Mouse (Mus musculus): ENCODE measurements around the gene Gm21293. TPM values are rescaled to one million over a fixed set of nuclear protein-coding genes. Genes with fewer than 3 reads are reported as not detected.
"Not testable (repeated sequence)": the region's sequence is repeated elsewhere in the genome, so short reads cannot be mapped to it uniquely, and the experiment has no call there.

The Gm21293 gene
- polyA plus RNA-seq (2015; fragmentation: Nextera tagmentation; extraction: Ambion mirVana): not detected in 2 replicates

GRCm38 (mm10) chr10:104142687-104143086, at the start of gene Gm21293:
TSS of gene Gm21293 (plus strand) at chr10:104142987.
- H3K36me3 ChIP-seq; H3K27me3 ChIP-seq (replicated peaks); H3K9ac ChIP-seq; H3K4me3 ChIP-seq (replicated peaks); H3K4me2 ChIP-seq (replicated peaks); ATAC-seq; H3K9me3 ChIP-seq; H3K4me1 ChIP-seq (replicated peaks); H3K27ac ChIP-seq: not testable (repeated sequence)
- WGBS: no CpG with 5 or more reads among the region's 3 CpGs

GRCm38 (mm10) chr10:104110044-104110443, 32.7 kb upstream of the Gm21293 start:
- Histone ChIP-seq H3K27ac (no peak overlapping the region), H3K4me3 (replicated peaks) (no peak overlapping the region), H3K4me2 (replicated peaks) (no peak overlapping the region), H3K4me1 (replicated peaks) (no peaks in the 10 kb centered on the region), H3K9me3 (no peaks in the 10 kb centered on the region), H3K9ac (no peak overlapping the region), H3K27me3 (replicated peaks) (no peaks in the 10 kb centered on the region), H3K36me3 (no peaks in the 10 kb centered on the region)
- WGBS: 52% methylated on average over 3 of the region's 3 CpGs
- ATAC-seq: no peak

- WGBS: 74% methylated on average over 2 of the region's 2 CpGs
- Histone ChIP-seq H3K4me3 (replicated peaks) (no peak overlapping the region), H3K9me3 (no peaks in the 10 kb centered on the region), H3K4me1 (replicated peaks) (no peaks in the 10 kb centered on the region), H3K9ac (no peak overlapping the region), H3K4me2 (replicated peaks) (no peak overlapping the region), H3K27ac (no peak overlapping the region), H3K36me3 (no peaks in the 10 kb centered on the region), H3K27me3 (replicated peaks) (no peaks in the 10 kb centered on the region)
- no peak for ATAC-seq
Observed at GRCm38 (mm10) chr10:104118312-104118711, 24.5 kb upstream of the Gm21293 start.

DNA sequence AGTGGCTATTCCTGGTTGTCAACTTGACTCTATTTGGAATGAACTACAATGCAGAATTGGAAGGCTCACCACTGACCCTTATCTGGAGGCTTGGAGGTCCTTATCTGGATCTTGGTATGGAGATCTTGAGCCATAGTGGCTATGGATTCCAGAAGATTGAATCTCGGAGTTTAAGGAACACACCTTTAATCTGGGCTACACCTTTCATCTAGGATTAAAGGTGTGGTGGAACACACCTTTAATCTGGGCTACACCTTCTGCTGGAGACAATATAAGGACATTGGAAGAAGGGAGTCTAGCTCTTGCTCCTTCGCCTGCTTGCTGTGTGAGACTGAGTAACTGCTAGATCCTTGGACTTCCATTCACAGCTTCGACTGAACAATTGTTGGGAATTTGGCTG, 8.4 kb downstream of the Gm21293 start, which contains the start of gene Gm6763:
Gm6763 (plus strand) TSS at position 301 of the 400 bp plus-strand sequence.
- not testable (repeated sequence) for H3K9ac ChIP-seq; H3K4me3 ChIP-seq (replicated peaks); ATAC-seq; H3K4me1 ChIP-seq (replicated peaks); H3K27me3 ChIP-seq (replicated peaks); H3K27ac ChIP-seq; H3K36me3 ChIP-seq; H3K4me2 ChIP-seq (replicated peaks); H3K9me3 ChIP-seq
- no CpG with 5 or more reads among the region's 3 CpGs for WGBS

DNA sequence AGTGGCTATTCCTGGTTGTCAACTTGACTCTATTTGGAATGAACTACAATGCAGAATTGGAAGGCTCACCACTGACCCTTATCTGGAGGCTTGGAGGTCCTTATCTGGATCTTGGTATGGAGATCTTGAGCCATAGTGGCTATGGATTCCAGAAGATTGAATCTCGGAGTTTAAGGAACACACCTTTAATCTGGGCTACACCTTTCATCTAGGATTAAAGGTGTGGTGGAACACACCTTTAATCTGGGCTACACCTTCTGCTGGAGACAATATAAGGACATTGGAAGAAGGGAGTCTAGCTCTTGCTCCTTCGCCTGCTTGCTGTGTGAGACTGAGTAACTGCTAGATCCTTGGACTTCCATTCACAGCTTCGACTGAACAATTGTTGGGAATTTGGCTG, 16.9 kb downstream of the Gm21293 start, which contains the start of gene Gm8764:
Gm8764 (plus strand) TSS at position 301 of the 400 bp plus-strand sequence.
- not testable (repeated sequence) for H3K36me3 ChIP-seq; H3K9ac ChIP-seq; H3K27me3 ChIP-seq (replicated peaks); H3K4me1 ChIP-seq (replicated peaks); H3K27ac ChIP-seq; H3K9me3 ChIP-seq; ATAC-seq; H3K4me2 ChIP-seq (replicated peaks); H3K4me3 ChIP-seq (replicated peaks)
- WGBS: no CpG with 5 or more reads among the region's 3 CpGs

- H3K4me2 ChIP-seq (replicated peaks); H3K9me3 ChIP-seq; H3K4me3 ChIP-seq (replicated peaks); H3K9ac ChIP-seq; H3K36me3 ChIP-seq; H3K4me1 ChIP-seq (replicated peaks); H3K27ac ChIP-seq; ATAC-seq; H3K27me3 ChIP-seq (replicated peaks): not testable (repeated sequence)
- no CpG with 5 or more reads among the region's 3 CpGs for WGBS
Observed at GRCm38 (mm10) chr10:104168215-104168614, 25.4 kb downstream of the Gm21293 start, which contains the start of gene Gm21304. TSS of gene Gm21304 (plus strand) at chr10:104168515.

DNA sequence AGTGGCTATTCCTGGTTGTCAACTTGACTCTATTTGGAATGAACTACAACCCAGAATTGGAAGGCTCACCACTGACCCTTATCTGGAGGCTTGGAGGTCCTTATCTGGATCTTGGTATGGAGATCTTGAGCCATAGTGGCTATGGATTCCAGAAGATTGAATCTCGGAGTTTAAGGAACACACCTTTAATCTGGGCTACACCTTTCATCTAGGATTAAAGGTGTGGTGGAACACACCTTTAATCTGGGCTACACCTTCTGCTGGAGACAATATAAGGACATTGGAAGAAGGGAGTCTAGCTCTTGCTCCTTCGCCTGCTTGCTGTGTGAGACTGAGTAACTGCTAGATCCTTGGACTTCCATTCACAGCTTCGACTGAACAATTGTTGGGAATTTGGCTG, 33.9 kb downstream of the Gm21293 start, which contains the start of gene Gm21312:
Gm21312 (plus strand) TSS at position 301 of the 400 bp plus-strand sequence.
- not testable (repeated sequence) for H3K9me3 ChIP-seq; H3K36me3 ChIP-seq; H3K27ac ChIP-seq; H3K4me1 ChIP-seq (replicated peaks); H3K4me3 ChIP-seq (replicated peaks); ATAC-seq; H3K9ac ChIP-seq; H3K4me2 ChIP-seq (replicated peaks); H3K27me3 ChIP-seq (replicated peaks)
- no CpG with 5 or more reads among the region's 3 CpGs for WGBS

DNA sequence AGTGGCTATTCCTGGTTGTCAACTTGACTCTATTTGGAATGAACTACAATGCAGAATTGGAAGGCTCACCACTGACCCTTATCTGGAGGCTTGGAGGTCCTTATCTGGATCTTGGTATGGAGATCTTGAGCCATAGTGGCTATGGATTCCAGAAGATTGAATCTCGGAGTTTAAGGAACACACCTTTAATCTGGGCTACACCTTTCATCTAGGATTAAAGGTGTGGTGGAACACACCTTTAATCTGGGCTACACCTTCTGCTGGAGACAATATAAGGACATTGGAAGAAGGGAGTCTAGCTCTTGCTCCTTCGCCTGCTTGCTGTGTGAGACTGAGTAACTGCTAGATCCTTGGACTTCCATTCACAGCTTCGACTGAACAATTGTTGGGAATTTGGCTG, 42.4 kb downstream of the Gm21293 start, which contains the start of gene Gm20765:
Gm20765 (plus strand) TSS at position 301 of the 400 bp plus-strand sequence.
- not testable (repeated sequence) for H3K4me1 ChIP-seq (replicated peaks); H3K4me3 ChIP-seq (replicated peaks); H3K27ac ChIP-seq; ATAC-seq; H3K4me2 ChIP-seq (replicated peaks); H3K9me3 ChIP-seq; H3K36me3 ChIP-seq; H3K9ac ChIP-seq; H3K27me3 ChIP-seq (replicated peaks)
- no CpG with 5 or more reads among the region's 3 CpGs for WGBS

- not testable (repeated sequence) for H3K9ac ChIP-seq; H3K9me3 ChIP-seq; H3K4me1 ChIP-seq (replicated peaks); H3K27ac ChIP-seq; H3K4me3 ChIP-seq (replicated peaks); H3K27me3 ChIP-seq (replicated peaks); H3K36me3 ChIP-seq; H3K4me2 ChIP-seq (replicated peaks); ATAC-seq
- no CpG with 5 or more reads among the region's 3 CpGs for WGBS
Observed at GRCm38 (mm10) chr10:104193742-104194141, 51.0 kb downstream of the Gm21293 start, which contains the start of gene Gm4340. TSS of gene Gm4340 (plus strand) at chr10:104194042.

Other genes starting within 250 kb of the Gm21293 start
- gene Gm6763, start 8.5 kb downstream of the Gm21293 start, polyA plus RNA-seq (2015; fragmentation: Nextera tagmentation; extraction: Ambion mirVana): not detected in 2 replicates
- gene Gm8764, start 17.0 kb downstream of the Gm21293 start, polyA plus RNA-seq (2015; fragmentation: Nextera tagmentation; extraction: Ambion mirVana): not detected in 2 replicates
- gene Gm21304, start 25.5 kb downstream of the Gm21293 start, polyA plus RNA-seq (2015; fragmentation: Nextera tagmentation; extraction: Ambion mirVana): not detected in 2 replicates
- not detected in 2 replicates for gene Gm21312, start 34.0 kb downstream of the Gm21293 start, polyA plus RNA-seq (2015; fragmentation: Nextera tagmentation; extraction: Ambion mirVana)
- gene Gm20765, start 42.5 kb downstream of the Gm21293 start, polyA plus RNA-seq (2015; fragmentation: Nextera tagmentation; extraction: Ambion mirVana): not detected in 2 replicates
- not detected in 2 replicates for gene Gm4340, start 51.1 kb downstream of the Gm21293 start, polyA plus RNA-seq (2015; fragmentation: Nextera tagmentation; extraction: Ambion mirVana)